Mouse (Mus musculus) thymus, adult 18-20 months (tissue): Measurements from ENCODE around the gene Dip2b.

Experiments used
- DNase-seq, 2 experiments: peaks; one replicate each; pipeline ENCODE4 v3.0.0; 2022; ENCODE audit warnings: mixed read lengths in 2 of 2

The Dip2b gene

DNA sequence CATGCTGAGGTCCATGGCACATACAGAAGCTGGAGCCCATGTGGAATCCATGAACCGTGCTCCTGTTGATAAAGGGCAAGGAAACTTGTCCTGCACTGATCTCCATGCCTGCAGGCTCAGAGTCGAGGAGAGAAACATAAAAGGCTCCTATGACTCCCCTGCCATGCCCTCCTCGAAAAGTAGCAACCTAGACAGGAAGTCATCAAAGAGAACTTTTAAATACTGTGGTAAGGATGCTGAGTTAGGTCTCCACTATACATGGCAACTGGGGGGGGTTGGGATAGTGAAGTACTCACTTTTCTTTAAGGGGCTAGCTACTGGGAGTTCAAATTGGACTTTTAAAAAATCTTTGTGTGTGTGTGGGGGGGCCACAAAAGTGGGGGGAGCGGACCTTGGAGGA, 102.0 kb downstream of the Dip2b start:
- DNase-seq, result no peak

- DNase-seq, result no peak
These were observed 104.8 kb downstream of the Dip2b start for GRCm38 (mm10) chr15:100143091-100143801.

DNA sequence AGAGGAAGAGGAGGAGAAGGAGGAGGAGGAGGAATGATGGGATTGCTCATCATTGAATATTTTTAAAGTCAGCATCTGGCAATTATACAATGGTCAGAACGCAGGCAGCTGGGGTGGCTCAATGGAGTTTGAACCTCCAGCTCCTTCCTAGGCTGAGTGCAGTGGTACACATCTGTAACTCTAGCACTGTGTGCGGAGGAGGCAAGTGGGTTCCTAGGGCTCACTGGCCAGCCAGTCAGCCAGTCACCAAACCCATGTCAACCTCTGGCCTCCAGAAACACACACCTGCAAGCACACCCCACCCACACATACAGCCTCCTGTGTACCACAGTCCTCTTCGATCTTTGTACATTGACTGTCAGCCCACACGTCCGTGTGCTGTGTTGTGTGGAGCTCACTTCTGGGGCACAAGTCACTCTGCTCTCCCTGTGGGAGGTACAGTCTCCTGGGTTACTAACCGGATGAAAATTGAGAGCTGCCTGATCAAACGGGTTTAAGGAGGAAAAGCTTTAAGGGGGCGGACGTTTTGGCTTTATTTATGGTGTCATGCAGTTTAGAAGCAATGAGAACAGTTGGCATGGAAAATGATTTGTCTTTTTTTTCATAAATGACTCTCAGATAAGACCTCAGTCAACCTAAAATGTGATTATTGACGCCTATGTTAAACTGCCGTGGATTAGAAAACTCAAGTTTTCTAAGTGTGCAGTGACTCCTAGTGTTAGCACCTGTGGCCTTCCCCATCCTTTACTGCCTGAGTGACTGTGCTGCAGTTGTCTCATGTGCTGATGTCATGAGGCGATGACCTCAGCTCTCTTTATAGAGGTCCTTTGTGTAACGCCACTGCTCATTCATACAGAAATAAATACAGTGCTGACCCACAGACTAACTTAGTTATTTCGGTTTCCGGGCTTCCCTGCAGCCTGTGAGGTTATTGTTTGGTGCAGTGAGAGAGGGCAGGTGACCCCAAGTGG, 106.7 kb downstream of the Dip2b start:
- no peak for DNase-seq

DNA sequence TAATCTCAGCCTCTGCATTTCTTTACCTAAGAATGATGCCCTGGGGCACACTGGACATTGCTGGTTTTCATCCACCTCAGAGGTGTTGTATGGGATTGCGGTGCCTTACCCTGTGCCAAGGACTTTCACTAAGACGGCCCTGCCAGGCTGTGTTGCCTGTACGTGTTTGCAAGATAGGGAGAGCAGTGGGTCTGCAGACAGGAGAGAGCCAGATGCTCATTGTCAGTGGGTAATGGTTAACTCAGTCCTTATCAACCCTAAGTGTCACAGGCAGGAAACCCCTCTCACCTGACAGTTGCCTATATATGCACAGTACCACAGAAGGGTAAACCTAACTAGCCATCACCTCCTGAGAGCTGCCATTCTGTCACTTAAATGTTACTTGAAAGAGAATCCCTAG, 107.5 kb downstream of the Dip2b start:
- no peak for DNase-seq

GRCm38 (mm10) chr15:100150593-100150992, 112.1 kb downstream of the Dip2b start:
- no peak for DNase-seq

DNA sequence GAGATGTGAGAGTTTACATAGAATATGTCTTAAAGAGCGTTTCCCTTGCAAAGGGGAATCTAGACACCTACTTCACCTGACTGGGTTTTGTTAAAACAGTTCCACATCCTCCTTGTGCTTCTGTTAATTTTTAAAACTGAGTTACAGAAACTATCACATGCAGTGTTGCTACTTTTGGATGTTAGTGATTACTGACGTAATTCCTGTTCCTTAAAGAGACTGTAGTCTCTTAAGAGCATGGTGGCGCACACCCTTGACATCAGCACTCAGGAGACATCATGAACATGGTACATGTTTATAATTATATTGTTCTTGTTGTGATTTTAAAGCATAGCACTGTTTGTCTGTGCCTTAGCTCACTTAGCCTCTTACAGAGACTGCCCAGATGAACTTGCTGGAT, 113.9 kb downstream of the Dip2b start:
- DNase-seq, result no peak

- no peak for DNase-seq
These were observed 114.6 kb downstream of the Dip2b start for GRCm38 (mm10) chr15:100153024-100153423.

DNA sequence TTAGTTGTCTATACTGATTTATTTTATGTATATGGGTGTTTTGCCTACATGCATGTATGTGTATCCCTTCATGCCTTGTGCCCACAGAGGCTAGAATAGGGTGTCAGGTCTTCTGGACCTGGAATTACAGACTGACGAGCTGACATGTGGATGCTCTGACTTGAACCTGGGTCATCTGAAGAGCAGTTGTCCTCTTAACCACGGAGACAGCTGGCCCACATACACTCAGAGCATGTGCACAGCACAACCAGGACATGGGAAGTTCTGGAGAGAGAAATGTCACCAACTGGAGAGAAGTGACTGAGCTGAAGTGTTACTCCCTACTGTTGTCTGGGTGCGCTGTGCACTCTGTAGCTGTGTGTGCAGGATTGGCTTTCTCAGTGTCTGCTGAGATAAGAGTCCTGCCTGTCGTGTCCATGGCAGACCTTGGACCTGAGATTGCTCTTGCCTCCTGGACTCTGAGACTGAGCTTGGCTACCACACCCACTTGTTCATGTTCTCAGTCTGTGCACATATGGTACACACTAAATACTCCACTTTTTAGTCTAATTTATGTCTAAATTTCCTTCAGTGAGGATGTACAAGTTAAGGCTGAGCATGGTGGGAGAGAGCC, 117.7 kb downstream of the Dip2b start:
- DNase-seq, result no peak

DNA sequence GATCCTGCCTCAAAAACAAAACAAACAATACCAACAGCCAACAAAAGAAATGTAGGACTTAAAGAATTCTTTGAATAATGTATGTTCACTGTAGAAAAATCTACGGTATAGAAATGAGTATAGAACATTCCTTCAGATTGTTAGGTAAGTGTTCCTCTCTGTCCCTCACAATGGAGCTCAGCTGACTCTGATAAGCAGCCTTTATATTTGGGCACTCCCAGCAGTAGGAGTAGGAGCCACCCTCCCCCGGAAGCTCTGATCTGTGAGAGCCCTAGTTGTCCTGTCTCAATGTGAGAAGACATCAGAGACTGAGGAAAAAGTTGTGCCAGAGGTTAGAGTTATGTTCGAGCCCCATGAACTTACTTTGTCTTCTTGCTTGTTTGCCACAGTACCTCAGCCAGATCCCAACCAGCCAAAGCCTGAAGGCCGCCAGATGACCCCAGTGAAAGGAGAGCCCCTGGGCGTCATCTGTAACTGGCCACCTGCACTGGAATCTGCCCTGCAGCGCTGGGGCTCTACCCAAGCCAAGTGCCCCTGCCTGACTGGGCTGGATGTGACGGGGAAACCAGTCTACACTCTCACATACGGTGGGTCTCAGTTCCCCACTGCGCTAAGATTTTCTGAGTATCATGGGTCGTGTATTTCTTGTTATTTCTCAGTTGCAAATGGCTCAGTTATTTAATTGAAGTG, 118.5 kb downstream of the Dip2b start:
- DNase-seq, result no peak

- no peak for DNase-seq
These were observed 120.5 kb downstream of the Dip2b start for GRCm38 (mm10) chr15:100158985-100159384.

DNA sequence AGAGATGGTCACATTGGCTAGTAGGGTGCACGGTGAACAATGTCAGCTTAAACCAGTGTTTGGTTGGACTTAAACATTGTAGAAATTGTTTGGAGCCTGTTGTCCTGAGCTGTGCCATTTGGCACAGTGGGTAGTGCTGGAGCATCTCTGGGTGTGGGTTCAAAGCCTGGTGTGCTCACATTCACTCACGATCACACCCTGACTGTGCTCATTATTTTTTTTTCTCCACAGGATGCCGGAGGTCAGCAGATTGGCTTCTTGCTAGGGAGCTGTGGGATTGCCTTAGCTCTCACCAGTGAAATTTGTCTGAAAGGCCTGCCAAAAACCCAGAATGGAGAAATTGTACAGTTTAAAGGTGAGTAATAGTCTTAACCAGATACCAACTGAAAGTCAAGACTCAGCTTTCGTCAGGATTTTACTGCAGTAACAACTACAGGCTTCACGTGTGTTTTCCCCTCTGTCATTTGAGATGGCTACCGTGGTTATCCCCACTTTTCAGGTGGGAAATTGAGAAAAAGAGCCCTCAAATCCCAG, 123.3 kb downstream of the Dip2b start:
- DNase-seq, result no peak

DNA sequence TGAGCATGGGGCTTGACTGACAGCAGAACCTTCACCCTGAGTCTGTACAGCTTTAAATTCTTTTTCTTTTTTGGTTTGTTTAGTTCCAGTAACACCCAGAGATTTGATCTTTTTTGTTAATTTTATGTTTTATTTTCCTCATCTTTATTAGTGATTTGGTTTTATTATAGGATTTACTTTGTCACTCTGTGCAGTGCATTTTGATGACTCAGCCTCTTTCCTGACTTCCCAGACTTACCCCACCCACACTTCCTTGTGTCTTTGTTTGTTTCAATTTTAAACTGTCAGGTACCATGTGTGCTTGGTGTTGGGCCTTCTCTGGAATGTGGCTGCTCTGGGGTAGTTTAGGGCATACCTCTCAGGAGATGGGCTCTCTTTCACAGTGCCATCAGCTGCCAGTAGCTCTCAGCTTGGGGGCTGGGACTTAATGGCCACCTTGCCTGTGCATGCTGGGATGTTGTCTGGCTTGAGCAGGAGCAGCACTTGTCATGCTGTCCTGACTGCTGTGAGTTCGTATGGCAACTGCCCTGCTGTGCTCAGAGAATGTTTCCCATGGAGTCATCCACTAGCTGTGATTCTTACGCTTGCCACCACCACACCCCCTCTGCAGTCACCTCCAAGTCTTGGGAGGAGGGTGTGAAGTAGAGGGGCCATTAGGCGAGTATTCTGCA, 125.1 kb downstream of the Dip2b start:
- no peak for DNase-seq

- no peak for DNase-seq
These were observed 128.0 kb downstream of the Dip2b start for GRCm38 (mm10) chr15:100166464-100166863.

GRCm38 (mm10) chr15:100167791-100168190, 129.3 kb downstream of the Dip2b start:
- DNase-seq, result no peak

GRCm38 (mm10) chr15:100168191-100168606, 129.7 kb downstream of the Dip2b start:
- DNase-seq, result no peak

DNA sequence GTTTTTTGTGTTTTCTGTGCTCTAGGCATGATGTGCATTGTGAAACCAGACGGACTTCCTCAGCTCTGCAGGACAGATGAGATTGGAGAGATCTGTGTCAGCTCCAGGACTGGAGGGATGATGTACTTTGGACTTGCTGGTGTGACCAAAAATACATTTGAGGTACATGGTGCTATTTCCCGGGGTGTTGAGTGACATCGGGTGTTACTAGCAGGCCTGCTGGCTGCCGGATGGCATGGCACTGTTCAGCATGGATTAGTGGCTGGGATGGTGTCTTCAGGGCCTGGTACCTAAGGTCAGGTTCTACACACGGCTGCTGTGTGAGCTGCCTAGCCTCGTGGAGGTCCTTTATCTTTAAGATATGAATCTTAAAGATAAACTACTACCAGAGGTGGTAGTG, 136.7 kb downstream of the Dip2b start:
- no peak for DNase-seq

GRCm38 (mm10) chr15:100177167-100177566, 138.7 kb downstream of the Dip2b start:
- no peak for DNase-seq

DNA sequence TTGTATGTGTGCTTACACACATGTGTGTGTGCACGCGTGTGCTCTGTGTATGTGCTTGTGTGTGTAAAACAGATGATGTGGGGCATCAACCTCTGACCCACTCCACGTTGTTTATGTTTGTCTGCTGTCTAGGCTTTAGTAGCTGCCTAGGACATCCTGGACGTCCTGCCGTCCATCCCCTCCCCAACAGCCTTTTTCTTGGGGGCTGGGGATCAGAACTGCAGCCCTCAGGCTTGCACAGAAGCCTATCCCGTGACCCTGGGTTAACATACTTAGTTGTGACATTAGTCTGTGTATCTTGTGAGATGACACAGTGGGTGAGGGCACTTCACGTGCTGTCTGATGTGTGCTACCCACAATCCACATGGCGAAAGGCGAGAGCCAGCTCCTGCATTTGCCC, 139.1 kb downstream of the Dip2b start:
- DNase-seq, result no peak

DNA sequence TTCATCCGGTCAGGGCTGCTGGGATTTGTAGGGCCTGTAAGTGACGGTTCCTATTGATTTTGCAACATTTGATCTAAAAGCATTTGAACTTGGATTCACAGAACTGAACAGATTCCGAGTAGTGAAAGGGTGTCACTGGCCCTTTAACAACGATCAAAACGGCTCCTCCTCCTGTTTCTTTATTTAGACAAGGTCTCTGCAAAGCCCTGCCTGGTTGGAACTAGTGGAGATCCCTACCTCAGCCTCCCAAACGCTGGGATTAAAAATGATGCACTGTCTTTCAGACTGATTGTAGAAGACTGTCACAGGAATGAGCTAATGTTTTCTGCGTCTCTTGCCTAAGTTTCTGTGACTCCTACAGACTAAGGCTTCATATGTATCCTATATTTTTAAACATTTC, 140.0 kb downstream of the Dip2b start:
- no peak for DNase-seq

- DNase-seq, result no peak
These were observed 141.2 kb downstream of the Dip2b start for GRCm38 (mm10) chr15:100179685-100180084.

DNA sequence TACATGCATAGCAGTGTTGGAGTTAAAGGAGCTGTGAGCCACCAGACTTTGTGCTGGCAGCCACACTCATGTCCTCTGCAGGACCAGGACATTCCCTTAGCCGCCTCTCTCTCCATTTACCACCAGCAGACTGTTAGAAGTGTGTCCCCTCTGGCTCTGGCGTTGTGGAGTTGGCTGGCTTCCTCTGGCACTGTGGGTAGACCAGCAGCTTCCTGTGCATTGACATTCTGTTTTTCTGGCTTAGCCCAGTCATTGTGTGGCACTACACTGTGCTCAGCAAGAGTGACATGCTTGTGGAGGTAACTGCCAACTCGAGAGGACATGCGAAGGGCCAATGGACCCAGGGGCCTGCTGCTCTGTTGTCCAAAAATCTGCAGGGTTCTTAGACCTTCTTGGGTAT, 141.8 kb downstream of the Dip2b start:
- DNase-seq, result no peak

DNA sequence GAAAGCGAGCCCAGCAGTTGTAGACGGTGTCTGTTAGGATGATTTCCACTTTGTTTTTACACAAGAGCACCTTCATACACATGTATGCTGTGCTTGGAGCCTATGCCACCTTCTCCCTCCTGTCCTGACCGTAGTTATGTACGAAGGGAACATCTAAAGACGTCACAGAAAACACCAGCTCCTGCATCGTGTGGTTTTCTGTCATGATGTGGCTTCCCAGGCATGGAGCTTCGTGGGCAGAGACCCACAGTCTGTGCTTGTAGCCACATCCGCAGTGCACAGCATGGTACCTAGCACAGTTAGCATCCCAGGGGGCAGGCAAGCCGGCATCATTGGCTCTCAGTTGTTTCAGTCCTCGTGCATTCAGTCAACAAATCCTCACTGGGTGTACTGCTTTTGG, 143.4 kb downstream of the Dip2b start:
- peak; percentile 7 to 44 for DNase-seq
